Mouse (Mus musculus) layer of hippocampus, postnatal 10 days (tissue): ENCODE measurements around the gene Olfr1295. TPM values are rescaled to one million over a fixed set of nuclear protein-coding genes. Genes with fewer than 3 reads are reported as not detected.

Experiments
- DNase-seq, 2 experiments: peaks; one replicate each; pipeline ENCODE4 v3.0.0; 2021; ENCODE audit warnings: low spot score in 2 of 2
- long read RNA-seq: library from polyadenylated mRNA; stranded (forward); transcript quantifications from one replicate; pipeline ENCODE4 v2.0.0, GENCODE M21; 2023
- total RNA-seq, 2 experiments: library from RNA; stranded (reverse); gene quantifications; 2 replicates each; pipeline ENCODE4 v1.2.3; 2021

Olfr1295 gene
- not detected for total RNA-seq
- long read RNA-seq, result 0 reads

DNA sequence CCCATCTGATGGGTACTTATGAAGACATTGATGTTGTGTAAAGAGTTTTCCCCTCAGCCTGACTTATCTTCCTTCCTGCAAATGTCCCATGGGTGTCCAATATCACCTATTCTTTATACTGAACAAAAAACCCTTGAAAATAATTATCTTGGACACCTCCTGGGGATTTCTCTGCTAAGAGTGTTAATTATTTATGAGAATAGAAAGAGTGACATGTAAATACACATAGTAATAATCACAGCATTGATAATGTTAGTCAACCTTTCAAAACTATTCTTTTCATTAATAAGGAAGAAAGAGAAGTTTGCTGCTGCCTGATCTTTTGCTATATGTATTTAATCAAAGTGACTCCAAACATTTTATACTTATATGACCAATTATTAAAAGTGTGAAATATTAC lies at the start of gene Olfr1295:
Gene Olfr1295, minus strand, starts transcription at position 101 of the 400 bp plus-strand sequence.
- DNase-seq, result no peak

DNA sequence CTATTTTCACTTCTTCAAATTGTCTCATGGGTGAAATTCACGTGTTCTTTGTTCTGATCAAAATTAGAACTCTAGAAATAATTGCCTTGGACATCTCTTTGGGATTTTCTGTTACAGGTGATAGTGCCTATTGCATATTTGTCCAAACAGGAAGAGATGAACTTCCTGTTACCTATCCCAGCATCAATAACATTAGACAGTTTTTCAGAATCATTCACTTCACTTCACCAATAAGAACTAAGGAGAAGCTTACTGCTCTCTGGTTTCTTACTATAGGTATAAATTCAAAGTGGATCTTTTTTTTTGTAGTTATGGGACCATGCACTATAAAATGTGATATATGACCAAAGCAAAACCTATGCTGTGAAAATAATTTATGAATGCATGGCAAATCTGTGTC lies 29.3 kb downstream of the Olfr1295 start, which contains the start of gene Olfr1294:
Gene Olfr1294, minus strand, starts transcription at position 101 of the 400 bp plus-strand sequence.
- DNase-seq, result no peak

DNA sequence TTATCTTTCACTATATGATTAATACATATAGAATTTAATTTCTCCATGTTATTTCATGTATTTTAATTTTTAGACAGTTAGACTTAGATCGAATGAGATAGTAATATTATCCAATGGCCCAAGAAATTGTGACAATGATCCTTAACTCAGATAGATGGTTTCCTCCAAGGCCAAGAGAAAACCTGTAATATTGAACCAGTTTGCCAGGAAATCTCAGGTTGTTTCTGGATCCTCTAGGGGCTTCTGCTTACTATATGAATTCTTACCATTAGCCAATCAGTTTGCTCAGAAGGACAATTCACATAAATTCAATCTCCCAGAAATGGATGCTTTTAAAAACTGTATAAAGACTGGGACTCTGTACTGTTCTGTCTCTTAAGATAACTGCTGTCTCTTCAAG lies 44.6 kb downstream of the Olfr1295 start, which contains the start of gene Olfr1293-ps:
Gene Olfr1293-ps, plus strand, starts transcription at position 301 of the 400 bp plus-strand sequence.
- no peak for DNase-seq

DNA sequence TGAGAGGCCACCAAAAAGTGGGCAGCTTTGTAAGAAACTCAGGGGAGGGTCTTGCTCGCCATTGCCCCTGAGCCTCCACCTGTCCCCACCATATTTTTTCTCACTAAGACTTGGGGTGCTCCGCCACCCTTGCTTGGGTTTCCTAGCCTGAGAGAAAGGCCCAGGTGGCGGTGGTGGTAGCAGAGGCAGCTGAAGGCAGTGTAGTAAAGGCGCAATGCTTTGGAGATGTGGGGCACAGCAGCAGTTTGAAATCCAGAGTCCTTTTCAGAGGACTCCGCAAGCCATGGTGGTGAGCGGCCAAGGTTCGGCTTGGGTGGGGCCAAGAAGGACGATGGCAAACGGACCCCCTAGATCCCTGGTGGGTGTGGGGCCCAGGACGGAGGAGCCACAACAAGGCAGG lies 52.0 kb downstream of the Olfr1295 start:
- DNase-seq, result no peak

Other genes with a start within 250 kb of the Olfr1295 start
- not detected for gene Olfr1281, start 243.2 kb downstream of the Olfr1295 start, total RNA-seq
- not detected for gene Olfr1282, start 233.6 kb downstream of the Olfr1295 start, total RNA-seq
- not detected for gene Olfr1283, start 202.9 kb downstream of the Olfr1295 start, total RNA-seq
- gene Olfr1284, start 194.2 kb downstream of the Olfr1295 start, total RNA-seq, result not detected
- gene Olfr1286, start 146.6 kb downstream of the Olfr1295 start, total RNA-seq, result not detected
- gene Olfr1287, start 120.5 kb downstream of the Olfr1295 start, total RNA-seq, result not detected
- gene Olfr1288, start 95.6 kb downstream of the Olfr1295 start, total RNA-seq, result not detected
- gene Olfr1289, start 88.9 kb downstream of the Olfr1295 start, total RNA-seq, result not detected
- gene Olfr1290, start 75.9 kb downstream of the Olfr1295 start, total RNA-seq, result not detected
- not detected for gene Olfr1291-ps1, start 72.5 kb downstream of the Olfr1295 start, total RNA-seq
- not detected for gene Olfr1293-ps, start 44.5 kb downstream of the Olfr1295 start, total RNA-seq
- not detected for gene Olfr1294, start 29.4 kb downstream of the Olfr1295 start, total RNA-seq
- gene Olfr1297, start 56.8 kb upstream of the Olfr1295 start, total RNA-seq, result not detected
- gene Olfr1298, start 79.5 kb upstream of the Olfr1295 start, total RNA-seq, result not detected
- not detected for gene Olfr1299, start 91.7 kb upstream of the Olfr1295 start, total RNA-seq
- not detected for gene Olfr1301, start 181.3 kb upstream of the Olfr1295 start, total RNA-seq
- gene Olfr1302, start 207.7 kb upstream of the Olfr1295 start, total RNA-seq, result not detected